Mouse (Mus musculus) kidney, postnatal 36 days (tissue): ENCODE measurements around the gene Bnip1.

Experiments used
- DNase-seq, 2 experiments: peaks; one replicate each; pipeline ENCODE4 v3.0.0; 2021 to 2022; ENCODE audit warnings: mixed read lengths in 2 of 2

Bnip1 gene

DNA sequence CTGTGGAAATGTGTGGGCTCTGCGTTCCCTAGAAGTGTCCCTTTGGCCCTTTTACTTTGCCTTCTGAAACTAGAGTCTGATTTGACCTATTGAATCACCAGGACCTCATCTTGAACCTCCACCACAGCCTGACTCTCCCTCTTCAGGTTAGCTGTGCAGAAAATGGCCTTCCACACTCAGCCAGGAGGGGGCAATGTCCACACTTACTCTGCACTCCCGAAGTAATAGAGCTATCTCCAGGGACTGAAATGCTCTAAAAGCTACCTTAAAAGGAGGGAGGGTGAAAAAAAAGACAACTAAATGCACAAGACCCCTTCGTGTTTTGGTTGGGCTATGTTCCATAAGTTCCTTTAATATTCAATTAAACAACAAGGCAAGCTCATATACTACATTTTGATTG lies 13.9 kb downstream of the Bnip1 start:
- DNase-seq, result peak; percentile 55 to 84

GRCm38 (mm10) chr17:26795386-26795785 lies 14.5 kb downstream of the Bnip1 start:
- no peak for DNase-seq

GRCm38 (mm10) chr17:26797379-26798128 lies 16.7 kb downstream of the Bnip1 start:
- no peak for DNase-seq

- DNase-seq, result no peak
Observed at GRCm38 (mm10) chr17:26802886-26803285, 22.0 kb downstream of the Bnip1 start.

- no peak for DNase-seq
Observed at GRCm38 (mm10) chr17:26812607-26813006, 31.7 kb downstream of the Bnip1 start.

DNA sequence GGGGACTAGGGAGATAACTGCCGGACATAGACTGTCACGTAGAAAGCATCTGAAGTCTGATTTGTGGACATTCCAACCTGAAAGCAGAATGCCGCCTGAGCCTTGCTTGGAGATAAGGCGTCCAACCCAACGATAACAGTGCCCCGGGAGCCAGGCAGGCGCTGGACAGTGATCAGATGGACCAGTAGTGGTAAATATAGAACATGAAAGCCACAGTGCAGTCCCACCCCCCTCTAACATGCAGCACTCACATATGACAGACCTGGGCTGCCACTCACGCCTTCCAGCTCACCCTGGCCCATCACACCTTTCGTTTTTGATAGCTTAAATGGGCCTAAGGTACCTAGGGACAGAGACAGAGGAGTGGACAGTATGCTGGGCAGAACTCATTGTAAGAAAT lies 32.6 kb downstream of the Bnip1 start:
- DNase-seq, result no peak

DNA sequence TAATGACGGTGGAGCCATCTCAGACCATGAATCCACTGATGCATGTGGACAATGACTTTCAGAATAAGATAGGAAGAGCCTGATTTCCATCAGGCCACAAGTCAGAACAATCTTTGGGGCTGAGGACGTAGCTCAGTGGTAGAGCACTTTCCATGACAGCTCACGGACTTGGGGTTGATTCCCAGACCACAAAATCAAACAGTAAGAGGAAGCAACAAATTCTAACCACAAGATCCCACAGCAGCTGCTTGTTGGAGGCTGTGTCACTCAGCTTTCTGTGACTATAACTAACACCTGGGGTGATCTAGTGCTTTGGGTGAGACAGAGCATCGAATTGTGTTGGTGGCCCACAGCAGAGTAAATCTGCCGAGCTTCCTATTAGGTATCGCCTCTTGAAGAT lies 35.9 kb downstream of the Bnip1 start:
- no peak for DNase-seq

- no peak for DNase-seq
Observed at GRCm38 (mm10) chr17:26817776-26818175, 36.9 kb downstream of the Bnip1 start.

GRCm38 (mm10) chr17:26826131-26826530 lies 45.3 kb downstream of the Bnip1 start:
- DNase-seq, result no peak

GRCm38 (mm10) chr17:26833806-26834205 lies 52.9 kb downstream of the Bnip1 start:
- DNase-seq, result no peak

DNA sequence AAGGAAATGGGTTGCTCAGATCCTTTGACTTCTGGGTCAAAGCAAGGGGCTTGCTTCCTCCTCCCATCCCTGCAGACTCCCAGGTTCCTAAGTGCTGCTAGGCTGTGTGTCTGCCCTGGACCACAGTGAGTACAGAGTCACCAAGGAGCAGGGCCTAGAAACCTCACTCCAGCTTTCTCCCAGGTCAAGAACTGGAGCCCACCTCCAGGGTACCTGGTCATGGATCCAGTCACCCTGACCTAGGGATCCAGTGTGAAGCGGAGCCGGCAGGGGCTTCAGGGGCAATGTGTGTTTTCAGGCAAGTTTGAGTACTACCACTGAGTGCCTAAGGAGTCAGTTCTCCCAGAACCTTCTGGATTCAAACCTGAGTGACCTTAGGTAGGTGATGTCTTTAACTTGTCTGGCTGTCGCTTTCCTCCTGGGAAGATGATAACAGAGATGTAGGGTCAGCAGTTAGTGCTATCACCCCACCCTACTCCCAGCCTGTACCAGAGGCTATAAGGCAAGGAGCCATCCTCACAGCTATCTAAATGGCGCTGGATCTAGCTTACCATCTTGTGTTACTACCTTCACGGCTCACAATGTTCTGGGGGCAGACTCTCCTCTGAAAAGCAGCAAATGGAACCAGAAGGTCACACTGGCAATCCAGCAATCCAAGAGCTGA lies 53.6 kb downstream of the Bnip1 start:
- no peak for DNase-seq

- DNase-seq, result no peak
Observed at GRCm38 (mm10) chr17:26834966-26835755, 54.3 kb downstream of the Bnip1 start.

DNA sequence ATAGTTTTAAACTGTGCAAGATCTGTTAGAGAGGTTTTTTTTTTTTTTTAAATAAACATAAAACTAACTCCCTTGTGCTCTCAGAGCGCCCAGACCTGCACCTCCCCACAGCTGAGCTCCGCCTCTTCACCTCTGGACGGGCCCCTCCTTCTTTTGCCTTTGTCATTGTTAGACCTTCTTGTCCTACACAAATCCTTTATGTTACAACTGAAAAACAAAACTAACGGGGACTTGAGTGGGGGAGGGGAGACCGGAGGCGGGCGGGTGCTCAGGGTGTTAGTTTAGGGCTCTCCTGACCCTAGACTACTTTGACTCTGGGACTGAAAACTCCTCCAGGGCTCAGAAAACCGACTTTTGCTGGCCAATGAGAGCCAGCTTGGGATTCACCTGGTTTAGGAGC lies 55.1 kb downstream of the Bnip1 start:
- no peak for DNase-seq

- no peak for DNase-seq
Observed at GRCm38 (mm10) chr17:26836377-26836776, 55.5 kb downstream of the Bnip1 start.

GRCm38 (mm10) chr17:26836786-26837545 lies 56.1 kb downstream of the Bnip1 start:
- no peak for DNase-seq

- no peak for DNase-seq
Observed at GRCm38 (mm10) chr17:26837546-26837985, 56.7 kb downstream of the Bnip1 start.

DNA sequence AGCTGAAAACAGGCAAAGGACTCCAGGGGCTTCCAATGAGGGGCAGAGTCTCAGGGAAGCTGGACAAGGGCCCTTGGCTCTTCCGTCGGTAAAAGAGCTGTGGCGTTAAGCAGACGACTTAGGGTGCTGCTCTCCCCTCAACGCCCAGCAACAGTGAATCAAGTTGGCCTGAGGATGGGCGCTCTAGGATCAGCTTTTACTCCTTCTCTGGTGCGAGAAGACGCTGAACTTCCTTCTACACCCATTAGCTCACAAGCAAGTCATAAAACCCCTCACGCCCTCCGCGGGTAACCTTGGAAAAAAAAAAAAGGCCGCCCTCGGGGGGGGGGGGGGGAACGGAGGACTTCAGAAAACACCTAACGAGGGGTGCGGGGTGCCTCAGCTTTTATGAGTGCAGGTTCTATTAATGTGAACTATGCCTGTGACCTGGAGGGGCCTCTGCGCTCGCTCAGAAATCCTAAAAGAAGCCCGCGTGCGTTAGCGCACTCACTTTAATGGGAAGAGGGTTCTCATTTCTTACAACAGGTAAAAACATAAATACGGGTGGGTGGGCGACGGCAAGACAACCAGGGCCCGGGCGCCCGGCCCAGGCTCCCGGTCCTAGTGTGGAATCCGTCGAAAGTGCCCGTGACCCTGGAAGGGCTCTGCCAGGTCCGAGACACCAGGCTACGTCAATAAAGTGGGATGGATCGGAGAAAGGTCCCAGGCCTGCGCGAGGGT lies 57.5 kb downstream of the Bnip1 start:
- no peak for DNase-seq

DNA sequence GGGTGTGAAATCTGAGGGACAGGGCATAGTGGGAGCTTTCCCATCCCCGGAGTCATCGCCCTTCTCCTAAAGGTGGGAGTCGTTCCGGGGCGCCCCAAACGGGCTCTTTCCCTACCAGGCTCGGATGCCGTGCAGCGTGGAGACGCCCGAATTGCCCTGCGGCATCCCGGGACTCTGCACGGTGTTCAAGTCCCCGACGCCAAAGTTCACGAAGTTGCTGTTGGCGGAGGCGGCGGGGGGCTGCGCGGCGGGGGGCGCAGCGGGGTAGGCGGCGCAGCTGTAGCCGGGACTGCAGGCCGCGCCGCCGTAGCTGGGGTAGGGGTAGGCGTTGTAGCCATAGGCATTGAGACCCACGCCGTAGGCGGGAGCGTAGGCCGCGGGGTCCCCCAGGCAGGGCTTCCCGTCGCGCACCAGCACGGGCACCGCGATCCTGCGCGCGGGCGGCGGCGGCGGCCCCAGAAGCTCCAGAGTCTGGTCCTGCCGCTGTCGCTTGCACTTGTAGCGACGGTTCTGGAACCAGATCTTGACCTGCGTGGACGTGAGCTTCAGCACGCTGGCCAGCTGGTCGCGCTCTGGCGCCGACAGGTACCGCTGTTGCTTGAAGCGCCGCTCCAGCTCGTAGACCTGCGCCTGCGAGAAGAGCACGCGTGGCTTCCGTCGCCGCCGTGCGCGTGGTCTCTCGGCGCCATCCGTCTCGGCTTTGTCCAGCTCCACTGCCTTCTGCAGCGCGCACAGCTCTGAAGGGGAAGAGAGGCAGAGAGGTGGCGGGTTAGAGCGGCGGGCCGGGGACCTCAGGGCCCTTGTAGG lies 58.2 kb downstream of the Bnip1 start:
- no peak for DNase-seq

- DNase-seq, result no peak
Observed at GRCm38 (mm10) chr17:26839718-26840438, 59.0 kb downstream of the Bnip1 start.

GRCm38 (mm10) chr17:26840439-26840780 lies 59.5 kb downstream of the Bnip1 start:
- DNase-seq, result no peak
